Mouse (Mus musculus) adrenal gland, adult 18-20 months (tissue): ENCODE data around the gene Brms1l. TPM values are rescaled to one million over a fixed set of nuclear protein-coding genes. Genes with fewer than 3 reads are reported as not detected.

Experiments
- DNase-seq, 2 experiments: peaks; one replicate each; pipeline ENCODE4 v3.0.0; 2021 to 2022; ENCODE audit warnings: low spot score in 2 of 2
- microRNA-seq, 2 experiments: library from miRNA; unstranded; fragments of <30 nt; microRNA quantifications; one replicate each; pipeline ENCODE4 v1.2.0; 2021; ENCODE audit warnings: borderline number of aligned reads in 2 of 2
- total RNA-seq, 2 experiments: library from RNA; stranded (reverse); gene quantifications; 1 replicate in 1 of 2; 2 replicates in 1 of 2; pipeline ENCODE4 v1.2.3; 2021

Gene Brms1l
- total RNA-seq, 2 experiments from 2014 or later = 28.1 to 35.1 TPM

DNA sequence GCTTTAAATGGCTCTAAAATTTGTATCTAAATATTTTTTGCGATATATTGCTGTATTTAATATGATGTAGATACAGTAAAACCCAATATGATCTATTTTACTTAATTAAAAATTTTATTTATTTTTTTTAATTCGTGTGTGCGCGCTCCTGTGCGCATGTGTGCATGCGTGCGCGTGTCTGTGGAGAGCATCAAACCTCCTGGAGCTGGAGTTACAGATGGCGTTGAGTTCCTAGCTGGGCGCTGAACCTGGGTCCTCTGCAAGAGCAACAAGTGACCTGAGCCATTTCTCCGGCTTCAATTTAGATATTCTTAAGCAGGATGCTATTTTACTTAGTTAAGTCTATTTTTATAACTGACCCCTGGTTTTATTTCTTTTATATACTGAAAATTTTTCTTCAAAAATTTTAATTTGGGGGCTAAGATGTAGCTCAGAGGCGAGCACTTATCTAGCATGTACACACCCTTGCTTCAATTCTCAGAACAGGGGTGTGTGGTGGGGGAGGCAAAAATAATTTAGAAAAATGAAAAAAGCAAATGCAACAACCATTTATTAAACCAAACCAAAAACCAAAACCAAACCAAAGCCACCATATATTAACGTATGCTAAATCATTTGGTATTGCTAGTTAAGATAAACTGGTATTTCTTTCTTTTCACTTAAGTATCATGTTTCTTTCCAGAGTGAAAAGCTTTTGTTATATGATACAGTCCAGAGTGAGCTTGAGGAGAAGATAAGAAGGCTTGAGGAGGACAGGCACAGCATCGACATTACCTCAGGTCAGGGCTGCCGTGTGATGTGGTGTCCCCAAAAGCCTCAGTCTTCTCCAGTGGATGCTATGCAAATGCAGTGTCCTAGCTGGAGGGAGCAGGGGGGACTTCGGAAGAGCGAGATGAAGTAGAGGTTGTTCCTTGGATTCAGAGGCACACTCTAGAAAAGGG is 23.6 kb downstream of the Brms1l start:
- DNase-seq = no peak

- DNase-seq = no peak
These were observed 24.5 kb downstream of the Brms1l start for GRCm38 (mm10) chr12:55860631-55861030.

DNA sequence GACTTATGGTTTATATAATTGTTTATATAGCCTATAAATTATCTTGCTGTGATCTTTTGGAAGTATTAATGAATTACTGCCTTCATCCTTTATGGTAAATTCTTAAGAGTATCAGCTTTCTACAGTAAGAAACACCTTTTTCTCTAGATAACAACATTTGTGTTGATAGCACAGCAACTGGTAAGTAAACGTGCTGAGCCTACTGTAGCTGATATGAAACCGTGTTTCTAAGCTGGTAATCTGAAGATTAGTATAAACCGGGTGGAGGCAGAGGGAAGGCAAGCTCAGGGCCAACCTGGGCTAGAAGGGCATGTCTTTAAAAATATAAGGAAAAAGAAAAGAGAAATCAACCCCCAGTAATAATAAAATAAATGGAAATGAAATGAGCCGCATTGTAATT is 31.6 kb downstream of the Brms1l start:
- no peak for DNase-seq

- no peak for DNase-seq
These were observed 33.6 kb downstream of the Brms1l start for GRCm38 (mm10) chr12:55869622-55870322.

DNA sequence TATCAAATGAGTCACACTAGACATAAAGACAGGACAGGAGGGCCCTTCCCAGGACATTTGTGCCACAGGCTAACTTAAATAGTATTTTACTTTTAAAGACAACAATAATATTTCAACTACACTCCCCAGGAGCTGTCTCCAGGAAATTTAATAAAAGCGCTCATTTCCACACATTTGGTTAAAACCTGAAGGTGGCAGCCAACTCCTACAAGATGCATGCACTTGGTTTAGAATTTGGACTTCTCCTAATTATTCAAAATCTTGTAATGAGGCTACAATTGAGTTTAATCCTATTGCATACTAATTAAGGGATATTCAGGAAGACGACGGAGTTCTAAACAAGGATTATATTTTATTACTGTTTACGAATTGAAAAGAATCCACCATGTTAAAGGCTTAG is 49.3 kb downstream of the Brms1l start:
- no peak for DNase-seq

DNA sequence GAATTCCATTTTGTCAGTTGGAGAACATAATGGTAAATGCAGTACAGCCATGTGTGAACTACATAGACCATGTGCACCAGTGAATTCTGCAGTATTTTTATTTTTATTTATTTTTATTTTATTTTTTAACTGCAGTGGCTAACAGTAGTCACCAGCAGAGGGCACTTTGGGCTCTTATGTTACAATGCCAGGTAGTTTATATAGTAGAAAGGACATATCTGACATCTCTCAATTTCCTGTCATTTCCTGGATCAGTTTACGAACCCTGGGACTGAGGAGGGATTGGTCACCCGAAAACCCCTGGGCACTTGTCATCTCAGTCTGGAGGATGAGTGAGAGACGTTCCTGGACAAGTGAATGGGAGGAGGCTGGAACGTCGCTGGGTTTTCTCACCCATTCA is 52.4 kb downstream of the Brms1l start:
- DNase-seq = no peak

DNA sequence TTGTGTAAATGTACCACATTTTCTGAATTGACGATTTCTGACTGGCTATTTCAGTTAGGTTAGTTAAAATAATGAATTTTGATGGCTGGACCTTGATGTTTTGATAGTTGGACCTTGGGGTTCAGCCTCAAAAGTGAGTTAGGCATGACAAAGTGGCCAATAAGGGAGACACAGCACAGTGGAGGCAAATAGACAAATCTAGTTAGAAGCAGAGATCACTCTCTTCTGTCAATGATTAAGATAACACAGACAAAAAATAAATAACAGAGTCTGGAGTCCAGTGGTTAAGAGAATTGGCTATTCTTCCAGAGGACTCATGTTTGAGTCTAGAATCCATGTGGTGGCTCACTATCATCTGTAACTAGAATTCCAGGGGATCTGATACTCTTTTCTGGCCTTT is 68.7 kb downstream of the Brms1l start:
- no peak for DNase-seq

- no peak for DNase-seq
These were observed 76.0 kb downstream of the Brms1l start for GRCm38 (mm10) chr12:55912138-55912537.

- DNase-seq = no peak
These were observed 77.1 kb downstream of the Brms1l start for GRCm38 (mm10) chr12:55913201-55913600.

GRCm38 (mm10) chr12:55916250-55916649 is 80.1 kb downstream of the Brms1l start:
- no peak for DNase-seq

GRCm38 (mm10) chr12:55917020-55917419 is 80.9 kb downstream of the Brms1l start:
- no peak for DNase-seq

Small RNA genes lying within 50 kb of the gene (microRNA-seq; reads per million reads assigned to microRNA genes)
- 3.8 to 5.5 reads per million in 2 experiments for gene Gm23394

Other genes with a start within 250 kb of the Brms1l start
- gene Insm2, start 236.9 kb upstream of the Brms1l start, total RNA-seq = 1 to 10 TPM in 1 of 2 experiments, under 1 TPM in 1; 0.66 to 1.1 TPM
- gene Ralgapa1, start 15.2 kb upstream of the Brms1l start, total RNA-seq = 10 to 100 TPM; 52.2 to 62.6 TPM